Mouse (Mus musculus) stomach, embryonic 14.5 days (tissue): ENCODE results near the gene Rpp30. TPM values are rescaled to one million over a fixed set of nuclear protein-coding genes. Genes with fewer than 3 reads are reported as not detected.

ENCODE experiments used
- ATAC-seq: fragments of 200-750 bp; cut with Nextera tagmentation; 2 replicates; pipeline ENCODE4 v1.8.0; 2017; ENCODE audit warnings: low read depth, moderate TSS enrichment; ENCODE audit not compliant: insufficient number of reproducible peaks, insufficient read depth, low FRiP score
- H3K27ac ChIP-seq: fragments of 300-500 bp; sonication (generic); 2 replicates; pipeline ENCODE4 v1.5.1; 2014; ENCODE audit warnings: mild to moderate bottlenecking, low read length, moderate library complexity, mixed read lengths
- H3K27me3 ChIP-seq: fragments of 300-500 bp; sonication (generic); 2 replicates; pipeline ENCODE4 v1.6.1; 2014; ENCODE audit warnings: low read length, control low read depth, mixed read lengths; ENCODE audit not compliant: control insufficient read depth, insufficient read depth
- H3K36me3 ChIP-seq: fragments of 300-500 bp; sonication (generic); 2 replicates; pipeline ENCODE4 v1.6.1; 2014; ENCODE audit warnings: mild to moderate bottlenecking, control low read depth, low read length, moderate library complexity, mixed read lengths; ENCODE audit not compliant: control insufficient read depth, insufficient read depth
- H3K4me1 ChIP-seq: fragments of 300-500 bp; sonication (generic); 2 replicates; pipeline ENCODE4 v1.6.1; 2014; ENCODE audit warnings: low read length, control low read depth, mixed read lengths; ENCODE audit not compliant: control insufficient read depth, insufficient read depth
- H3K4me2 ChIP-seq: fragments of 300-500 bp; sonication (generic); replicated peaks from 2 replicates; pipeline ENCODE4 v1.6.1; 2014; ENCODE audit warnings: low read depth, low read length, control low read depth
- H3K4me3 ChIP-seq: fragments of 300-500 bp; sonication (generic); 2 replicates; pipeline ENCODE4 v1.5.1; 2014; ENCODE audit warnings: low read depth, low read length, control low read depth
- H3K9ac ChIP-seq: fragments of 300-500 bp; sonication (generic); replicated peaks from 2 replicates; pipeline ENCODE4 v1.6.1; 2014; ENCODE audit warnings: low read depth, mild to moderate bottlenecking, control low read depth, low read length, moderate library complexity, mixed read lengths
- H3K9me3 ChIP-seq: fragments of 300-500 bp; sonication (generic); 2 replicates; pipeline ENCODE4 v1.6.1; 2016; ENCODE audit warnings: low read depth, low read length, control low read depth; ENCODE audit not compliant: control insufficient read depth
- WGBS: fragments of 180-500 bp; shearing (Covaris S2); extraction: QIAGEN DNeasy Blood & Tissue Kit; methylation state at CpG from one replicate; pipeline ENCODE4 v1.1.7; 2014; 5-methylcytosine and 5-hydroxymethylcytosine counted together
- polyA plus RNA-seq: library from polyadenylated mRNA; unstranded; fragments of >200 nt; fragmentation: Nextera tagmentation; extraction: Ambion mirVana; gene quantifications from 2 replicates; pipeline ENCODE4 v1.2.1, GENCODE M21; 2014

Rpp30 gene
- polyA plus RNA-seq, 1 experiment from 2014 or later = 68.7 TPM

GRCm38 (mm10) chr19:36116185-36116584 lies 32.7 kb downstream of the Rpp30 start:
- ATAC-seq = no peak
- no peak overlapping the region for H3K4me3 ChIP-seq
- H3K4me2 ChIP-seq = no peak overlapping the region
- H3K27me3 ChIP-seq = no peaks in the 10 kb centered on the region
- no peak overlapping the region for H3K27ac ChIP-seq
- no peaks in the 10 kb centered on the region for H3K36me3 ChIP-seq
- 54% methylated on average over 4 of the region's 4 CpGs for WGBS
- no peaks in the 10 kb centered on the region for H3K4me1 ChIP-seq
- H3K9ac ChIP-seq = no peak overlapping the region
- H3K9me3 ChIP-seq = no peaks in the 10 kb centered on the region

DNA sequence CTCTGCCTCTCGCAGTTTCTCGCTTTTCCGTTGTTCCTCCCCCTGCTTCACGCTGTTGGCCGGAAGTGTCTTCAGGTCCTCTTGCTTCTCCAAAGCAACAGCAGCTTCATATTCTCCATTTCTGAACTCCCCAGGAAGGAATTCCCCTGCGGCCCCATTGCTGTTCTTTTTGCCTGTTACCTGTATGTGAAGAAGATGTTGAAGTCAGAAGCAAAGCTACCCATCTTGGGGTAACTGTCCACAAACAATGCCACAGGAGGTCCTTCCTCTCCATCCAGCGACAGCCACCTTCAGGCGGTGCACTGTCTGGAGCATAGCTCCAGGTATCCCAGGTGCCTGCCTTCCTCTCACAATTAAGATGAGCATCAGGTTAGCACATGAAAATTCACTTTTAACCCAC lies 35.7 kb downstream of the Rpp30 start:
- H3K9ac ChIP-seq = no peak overlapping the region
- H3K9me3 ChIP-seq = peaks cover 5% of the 10 kb centered on the region; the same call in 1 of the 2 replicates
- no peaks in the 10 kb centered on the region for H3K27me3 ChIP-seq
- no peak overlapping the region for H3K4me3 ChIP-seq
- 89% methylated on average over 8 of the region's 8 CpGs for WGBS
- no peak overlapping the region for H3K27ac ChIP-seq
- H3K4me2 ChIP-seq = no peak overlapping the region
- no peaks in the 10 kb centered on the region for H3K4me1 ChIP-seq
- H3K36me3 ChIP-seq = no peaks in the 10 kb centered on the region
- ATAC-seq = no peak

GRCm38 (mm10) chr19:36119783-36120471 lies 36.4 kb downstream of the Rpp30 start, which contains the start of gene Ankrd1:
TSS of gene Ankrd1 (minus strand) at chr19:36120099.
- ATAC-seq = no peak
- H3K4me3 ChIP-seq = no peak within 1 kb of the TSS
- H3K4me2 ChIP-seq = no peak within 1 kb of the TSS
- H3K27ac ChIP-seq = no peak within 1 kb of the TSS
- H3K27me3 ChIP-seq = no peaks in the 10 kb centered on the region
- no peaks in the 10 kb centered on the region for H3K36me3 ChIP-seq
- 68% methylated on average over 14 of the region's 14 CpGs for WGBS
- H3K9ac ChIP-seq = no peak within 1 kb of the TSS
- no peaks in the 10 kb centered on the region for H3K4me1 ChIP-seq
- H3K9me3 ChIP-seq = peaks cover 5% of the 10 kb centered on the region; the same call in 1 of the 2 replicates

GRCm38 (mm10) chr19:36124203-36124602 lies 40.7 kb downstream of the Rpp30 start:
- H3K27me3 ChIP-seq = no peaks in the 10 kb centered on the region
- no peaks in the 10 kb centered on the region for H3K4me1 ChIP-seq
- H3K36me3 ChIP-seq = no peaks in the 10 kb centered on the region
- WGBS = 47% methylated on average over 1 of the region's 1 CpGs
- H3K4me2 ChIP-seq = no peak overlapping the region
- no peak overlapping the region for H3K9ac ChIP-seq
- H3K27ac ChIP-seq = no peak overlapping the region
- H3K9me3 ChIP-seq = peaks cover 5% of the 10 kb centered on the region; the same call in 1 of the 2 replicates
- no peak for ATAC-seq
- no peak overlapping the region for H3K4me3 ChIP-seq

DNA sequence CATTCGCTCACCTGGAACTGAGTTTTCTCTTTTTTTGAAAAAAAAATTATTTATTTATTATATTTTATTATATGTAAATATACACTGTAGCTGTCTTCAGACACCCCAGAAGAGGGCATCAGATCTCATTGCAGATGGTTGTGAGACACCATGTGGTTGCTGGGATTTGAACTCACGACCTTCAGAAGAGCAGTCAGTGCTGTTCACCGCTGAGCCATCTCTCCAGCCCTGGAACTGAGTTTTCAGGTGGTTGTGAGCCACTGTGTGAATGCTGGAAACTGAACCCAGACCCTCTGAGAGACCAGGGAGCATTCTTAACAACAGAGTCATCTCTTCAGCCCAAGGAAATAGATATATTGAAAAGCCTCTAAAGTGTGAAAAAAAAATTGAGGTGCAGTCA lies 44.9 kb downstream of the Rpp30 start:
- H3K9ac ChIP-seq = no peak overlapping the region
- no peaks in the 10 kb centered on the region for H3K27me3 ChIP-seq
- WGBS = 90% methylated on average over 3 of the region's 3 CpGs
- ATAC-seq = no peak
- no peaks in the 10 kb centered on the region for H3K36me3 ChIP-seq
- H3K27ac ChIP-seq = no peak overlapping the region
- H3K9me3 ChIP-seq = no peaks in the 10 kb centered on the region
- no peak overlapping the region for H3K4me2 ChIP-seq
- H3K4me3 ChIP-seq = no peak overlapping the region
- H3K4me1 ChIP-seq = no peaks in the 10 kb centered on the region

- Histone ChIP-seq H3K27ac (no peak overlapping the region), H3K9ac (no peak overlapping the region), H3K27me3 (no peaks in the 10 kb centered on the region), H3K4me2 (peak overlapping the region; percentile 30), H3K4me1 (no peaks in the 10 kb centered on the region), H3K9me3 (no peaks in the 10 kb centered on the region), H3K4me3 (no peak overlapping the region), H3K36me3 (no peaks in the 10 kb centered on the region)
- WGBS = 16% methylated on average over 9 of the region's 9 CpGs
- ATAC-seq = no peak
These were observed 45.7 kb downstream of the Rpp30 start for GRCm38 (mm10) chr19:36129213-36129612.

GRCm38 (mm10) chr19:36129643-36130042 lies 46.1 kb downstream of the Rpp30 start:
- Histone ChIP-seq H3K4me2 (peak overlapping the region; percentile 30), H3K9ac (no peak overlapping the region), H3K9me3 (no peaks in the 10 kb centered on the region), H3K27me3 (no peaks in the 10 kb centered on the region), H3K4me1 (no peaks in the 10 kb centered on the region), H3K36me3 (no peaks in the 10 kb centered on the region), H3K4me3 (no peak overlapping the region), H3K27ac (no peak overlapping the region)
- 11% methylated on average over 12 of the region's 12 CpGs for WGBS
- ATAC-seq = peak; percentile 49; the same call in 1 of the 2 replicates

- H3K4me1 ChIP-seq = no peaks in the 10 kb centered on the region
- H3K4me2 ChIP-seq = no peak overlapping the region
- H3K27me3 ChIP-seq = no peaks in the 10 kb centered on the region
- H3K36me3 ChIP-seq = no peaks in the 10 kb centered on the region
- H3K4me3 ChIP-seq = no peak overlapping the region
- ATAC-seq = no peak
- 63% methylated on average over 2 of the region's 2 CpGs for WGBS
- no peaks in the 10 kb centered on the region for H3K9me3 ChIP-seq
- H3K9ac ChIP-seq = no peak overlapping the region
- no peak overlapping the region for H3K27ac ChIP-seq
These were observed 46.7 kb downstream of the Rpp30 start for GRCm38 (mm10) chr19:36130181-36130580.

DNA sequence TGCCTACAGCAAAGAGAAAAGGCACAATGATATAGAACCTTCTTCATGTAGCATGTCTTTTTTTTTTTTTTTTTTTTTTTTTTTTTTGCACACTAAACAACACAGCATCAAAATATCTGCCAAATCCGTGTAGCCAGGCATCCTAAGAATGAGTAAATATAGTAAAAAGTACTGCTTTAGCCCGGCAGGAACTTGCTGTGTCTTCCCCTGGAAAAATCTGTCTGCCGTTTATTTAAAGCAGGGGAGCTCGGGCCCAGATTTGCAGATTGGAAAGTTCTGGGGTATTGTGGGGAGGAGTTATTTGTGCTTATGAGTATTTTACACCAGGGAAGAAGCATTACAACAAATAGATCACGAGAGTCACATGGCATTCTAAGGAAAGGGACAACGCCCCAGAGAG lies 48.5 kb downstream of the Rpp30 start:
- WGBS = 53% methylated on average over 6 of the region's 6 CpGs
- no peak overlapping the region for H3K4me3 ChIP-seq
- no peaks in the 10 kb centered on the region for H3K36me3 ChIP-seq
- no peaks in the 10 kb centered on the region for H3K27me3 ChIP-seq
- H3K27ac ChIP-seq = no peak overlapping the region
- H3K4me2 ChIP-seq = no peak overlapping the region
- H3K4me1 ChIP-seq = no peaks in the 10 kb centered on the region
- H3K9me3 ChIP-seq = no peaks in the 10 kb centered on the region
- no peak overlapping the region for H3K9ac ChIP-seq
- no peak for ATAC-seq
